Mouse (Mus musculus) testis, adult 2 months (tissue): Measurements from ENCODE around the gene Thpo.

Experiments used
- CTCF ChIP-seq: fragments of 200-500 bp; IDR thresholded peaks from 2 replicates; pipeline ENCODE4 v1.5.1; 2012; ENCODE audit warnings: low read depth, mild to moderate bottlenecking, inconsistent platforms, low read length, moderate library complexity; ENCODE audit not compliant: control insufficient read depth, insufficient read depth, insufficient replicate concordance
- POLR2A ChIP-seq: fragments of 200-500 bp; IDR thresholded peaks from 2 replicates; pipeline ENCODE4 v1.6.1; 2012; ENCODE audit warnings: low read depth, mild to moderate bottlenecking, inconsistent platforms, low read length, moderate library complexity; ENCODE audit not compliant: control insufficient read depth

- no peak for TF ChIP-seq CTCF
- TF ChIP-seq POLR2A: no peak
Observed at GRCm38 (mm10) chr16:20703071-20703470, 31.2 kb downstream of the Thpo start.
